Mouse (Mus musculus) heart, postnatal 0 days (tissue): ENCODE measurements around the gene Ndufa11. TPM values are rescaled to one million over a fixed set of nuclear protein-coding genes. Genes with fewer than 3 reads are reported as not detected.

ENCODE experiments used
- ATAC-seq: fragments of 200-750 bp; cut with Nextera tagmentation; 2 replicates; pipeline ENCODE4 v1.8.0; 2017; ENCODE audit warnings: low read depth, moderate number of reproducible peaks, moderate library complexity; ENCODE audit not compliant: insufficient read depth
- DNase-seq: peaks from one replicate; pipeline ENCODE4 v3.0.0-alpha.2; 2016; ENCODE audit warnings: low spot score
- H3K27ac ChIP-seq: fragments of 300-500 bp; sonication (generic); 2 replicates; pipeline ENCODE4 v1.5.1; 2014; ENCODE audit warnings: low read depth, mild to moderate bottlenecking
- H3K27me3 ChIP-seq: fragments of 300-500 bp; sonication (generic); 2 replicates; pipeline ENCODE4 v1.6.1; 2014; ENCODE audit warnings: low read length, mixed read lengths; ENCODE audit not compliant: control insufficient read depth, insufficient read depth
- H3K36me3 ChIP-seq: fragments of 300-500 bp; sonication (generic); replicated peaks from 2 replicates; pipeline ENCODE4 v1.6.1; 2014; ENCODE audit warnings: low read length, mixed read lengths; ENCODE audit not compliant: control insufficient read depth, insufficient read depth
- H3K4me1 ChIP-seq: fragments of 300-500 bp; sonication (generic); 2 replicates; pipeline ENCODE4 v1.6.1; 2014; ENCODE audit warnings: antibody characterized with exemption; ENCODE audit not compliant: control insufficient read depth, insufficient read depth
- H3K4me2 ChIP-seq: fragments of 300-500 bp; sonication (generic); 2 replicates; pipeline ENCODE4 v1.6.1; 2014; ENCODE audit warnings: low read depth, mild to moderate bottlenecking, low read length, moderate library complexity
- H3K4me3 ChIP-seq: fragments of 300-500 bp; sonication (generic); 2 replicates; pipeline ENCODE4 v1.5.1; 2014; ENCODE audit warnings: low read depth, low read length
- H3K9ac ChIP-seq: fragments of 300-500 bp; sonication (generic); replicated peaks from 2 replicates; pipeline ENCODE4 v1.6.1; 2014; ENCODE audit warnings: low read depth, low read length, mixed read lengths
- H3K9me3 ChIP-seq: fragments of 300-500 bp; sonication (generic); replicated peaks from 2 replicates; pipeline ENCODE4 v1.6.1; 2016; ENCODE audit warnings: low read length; ENCODE audit not compliant: control insufficient read depth
- CTCF ChIP-seq: IDR thresholded peaks from 2 replicates; pipeline ENCODE4 v1.5.1; 2016; ENCODE audit warnings: antibody characterized with exemption, control low read depth, low read depth
- EP300 ChIP-seq: IDR thresholded peaks from 2 replicates; pipeline ENCODE4 v1.6.1; 2016; ENCODE audit warnings: antibody characterized with exemption, low read depth
- WGBS: fragments of 180-500 bp; shearing (Covaris S2); extraction: QIAGEN DNeasy Blood & Tissue Kit; methylation state at CpG from one replicate; pipeline ENCODE4 v1.1.7; 2014; 5-methylcytosine and 5-hydroxymethylcytosine counted together
- polyA plus RNA-seq: library from polyadenylated mRNA; unstranded; fragments of >200 nt; fragmentation: Nextera tagmentation; extraction: Ambion mirVana; gene quantifications from 2 replicates; pipeline ENCODE4 v1.2.1, GENCODE M21; 2015
- total RNA-seq: library from RNA; depleted of rRNA; stranded (reverse); fragments of >200 nt; gene quantifications from 2 replicates; pipeline ENCODE4 v1.2.3, GENCODE M21; 2014; ENCODE audit warnings: low replicate concordance

Gene Ndufa11
- total and polyA plus RNA-seq, 2 experiments from 2014 or later = 892 to 1,914 TPM

- DNase-seq = peak; percentile 97
- WGBS = under 1% methylated on average over 54 of the region's 55 CpGs
- peaks cover 14% of the 10 kb centered on the region for H3K4me1 ChIP-seq
- ATAC-seq = peak; percentile 92
- no peaks in the 10 kb centered on the region for H3K27me3 ChIP-seq
- H3K4me2 ChIP-seq = peak overlapping the region; percentile 79
- H3K36me3 ChIP-seq = peaks cover 14% of the 10 kb centered on the region
- peak overlapping the region; percentile 54; the same call in 1 of the 2 replicates for H3K9ac ChIP-seq
- no peaks in the 10 kb centered on the region for H3K9me3 ChIP-seq
- H3K27ac ChIP-seq = peak overlapping the region; percentile 84
- H3K4me3 ChIP-seq = peak overlapping the region; percentile 77
- no peak for TF ChIP-seq CTCF
- no peak for TF ChIP-seq EP300
Observed at GRCm38 (mm10) chr17:56716655-56717362, 758 bp upstream of the Ndufa11 start.

DNA sequence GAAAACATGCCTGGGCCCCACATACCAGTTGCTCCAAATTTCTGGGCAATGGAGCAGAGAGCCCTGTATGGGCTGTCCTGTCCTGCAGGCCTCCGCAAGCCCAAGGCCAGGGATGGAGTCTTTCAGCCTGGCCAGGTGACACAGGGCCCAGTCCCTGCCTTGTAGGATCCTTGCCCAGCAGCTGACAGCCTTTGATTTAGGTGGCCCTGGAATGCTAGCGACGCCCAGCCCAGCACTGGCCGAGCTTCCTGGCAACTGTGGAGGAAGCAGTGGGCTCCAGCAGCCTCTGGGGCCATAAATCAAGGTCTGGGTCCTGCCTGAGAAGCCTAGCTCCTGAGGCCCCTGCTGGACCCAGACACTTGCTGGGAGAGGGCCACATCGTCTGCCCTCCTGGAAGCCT, 4.9 kb downstream of the Ndufa11 start:
- Histone ChIP-seq H3K27me3 (no peaks in the 10 kb centered on the region), H3K9me3 (no peaks in the 10 kb centered on the region), H3K4me1 (peaks cover 20% of the 10 kb centered on the region), H3K27ac (no peak overlapping the region), H3K4me2 (no peak overlapping the region), H3K9ac (no peak overlapping the region), H3K4me3 (no peak overlapping the region), H3K36me3 (peaks cover 29% of the 10 kb centered on the region)
- no peak for DNase-seq
- TF ChIP-seq EP300 (no peak), CTCF (no peak)
- ATAC-seq = no peak
- WGBS = 76% methylated on average over 5 of the region's 5 CpGs

DNA sequence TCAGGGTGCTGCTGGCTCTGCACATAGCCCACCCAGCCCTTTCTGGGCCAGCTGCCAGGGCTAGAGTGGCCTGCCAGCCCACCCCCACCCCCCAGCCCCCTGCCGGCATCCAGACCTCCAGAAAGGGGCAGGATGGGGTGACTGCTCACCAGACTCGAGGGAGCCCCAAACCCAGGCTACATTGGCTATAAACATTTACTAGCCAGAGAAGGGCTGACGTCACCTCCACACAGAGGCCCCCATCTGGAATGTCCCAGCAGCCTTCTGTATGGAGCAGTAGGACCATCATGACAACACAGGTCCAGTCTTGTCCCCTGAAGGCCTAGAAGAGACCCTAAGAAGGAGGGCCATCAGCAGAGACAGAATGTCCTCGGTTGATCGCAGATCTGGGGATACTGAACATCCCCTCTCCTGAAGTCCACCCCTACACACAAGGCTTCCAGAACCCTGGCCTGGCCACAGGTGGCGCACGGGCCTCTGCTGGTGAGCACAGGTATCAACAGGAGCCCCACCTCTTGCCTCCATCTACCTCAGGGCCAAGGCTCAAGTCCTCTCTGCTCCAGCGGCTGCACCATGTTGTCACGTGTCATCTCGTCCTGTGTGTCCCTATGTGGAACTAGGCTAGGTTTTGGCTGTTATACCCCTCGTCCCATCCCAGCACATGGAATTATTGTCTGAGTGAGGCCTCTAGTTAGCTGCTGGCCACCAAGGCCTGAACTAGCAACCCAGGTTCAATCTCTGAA, 6.0 kb downstream of the Ndufa11 start:
- H3K9ac ChIP-seq = no peak overlapping the region
- no peak overlapping the region for H3K4me3 ChIP-seq
- no peak for TF ChIP-seq EP300
- no peak overlapping the region for H3K27ac ChIP-seq
- ATAC-seq = no peak
- H3K36me3 ChIP-seq = peaks cover 29% of the 10 kb centered on the region
- H3K4me2 ChIP-seq = no peak overlapping the region
- no peak for DNase-seq
- H3K4me1 ChIP-seq = peaks cover 25% of the 10 kb centered on the region
- H3K9me3 ChIP-seq = no peaks in the 10 kb centered on the region
- no peaks in the 10 kb centered on the region for H3K27me3 ChIP-seq
- 71% methylated on average over 11 of the region's 11 CpGs for WGBS

DNA sequence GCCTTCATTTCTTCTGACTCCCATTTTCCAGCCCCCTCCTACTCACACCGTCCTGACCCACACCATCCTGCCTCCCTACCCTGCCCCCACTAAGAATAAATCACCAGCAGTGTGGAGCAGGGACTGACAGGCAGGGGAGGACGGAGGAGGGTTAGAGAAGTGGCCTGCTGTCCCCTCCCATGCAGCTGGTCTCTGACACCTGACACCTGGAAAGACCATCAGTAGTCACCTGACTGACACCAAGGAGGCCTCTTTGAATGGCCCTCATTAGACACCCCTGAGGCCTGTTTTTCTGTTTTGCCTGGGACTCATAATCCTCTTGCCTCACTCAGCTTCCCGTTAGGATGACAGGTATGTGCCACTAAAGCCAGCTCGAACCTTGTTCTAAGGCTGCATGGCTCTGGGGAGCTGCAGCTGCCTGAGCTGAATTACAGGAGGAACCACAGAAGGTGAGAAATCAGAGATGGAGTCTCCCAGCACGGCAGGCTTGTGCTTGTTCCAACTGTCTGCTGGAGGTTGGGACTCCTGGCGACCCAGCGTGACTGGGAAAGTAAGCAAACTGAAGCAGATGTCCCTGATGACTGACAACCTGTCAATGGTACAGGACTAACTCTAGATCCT, 9.6 kb downstream of the Ndufa11 start:
- Histone ChIP-seq H3K9ac (no peak overlapping the region), H3K4me2 (no peak overlapping the region), H3K9me3 (no peaks in the 10 kb centered on the region), H3K4me3 (no peak overlapping the region), H3K27ac (peak overlapping the region; percentile 49; the same call in 1 of the 2 replicates), H3K36me3 (peaks cover 19% of the 10 kb centered on the region), H3K4me1 (peaks cover 18% of the 10 kb centered on the region), H3K27me3 (no peaks in the 10 kb centered on the region)
- 21% methylated on average over 7 of the region's 7 CpGs for WGBS
- ATAC-seq (no peak), DNase-seq (no peak)
- TF ChIP-seq CTCF (no peak), EP300 (no peak)

DNA sequence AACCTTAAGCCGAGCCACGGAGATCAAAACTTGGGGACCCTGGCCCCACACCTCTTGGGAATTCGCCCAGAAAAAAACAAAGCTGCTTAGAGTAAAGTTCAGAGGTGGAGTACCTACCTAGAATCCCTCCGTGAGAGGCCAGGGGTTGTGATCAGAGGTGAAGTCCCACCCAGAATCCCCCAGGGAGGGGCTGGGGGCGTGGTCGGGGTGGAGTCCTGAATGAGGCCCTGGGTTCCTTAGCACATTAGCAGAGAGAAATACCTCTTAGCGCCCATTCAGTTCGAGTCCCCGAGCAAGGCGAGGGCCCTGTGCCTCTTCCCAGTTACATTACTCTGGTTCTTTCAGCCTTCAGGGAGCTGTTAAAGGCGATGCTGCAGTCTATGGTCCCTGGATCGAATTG, 10.1 kb downstream of the Ndufa11 start:
- ATAC-seq (0 out of 2 replicates have a peak, but pooled peaks have one; percentile 24), DNase-seq (no peak)
- TF ChIP-seq EP300 (no peak), CTCF (no peak)
- Histone ChIP-seq H3K4me2 (0 out of 2 replicates have a peak overlapping the region, but pooled peaks have one; percentile 22), H3K27ac (peak overlapping the region; percentile 49), H3K9ac (no peak overlapping the region), H3K27me3 (no peaks in the 10 kb centered on the region), H3K4me3 (no peak overlapping the region), H3K4me1 (peaks cover 18% of the 10 kb centered on the region), H3K9me3 (no peaks in the 10 kb centered on the region), H3K36me3 (peaks cover 14% of the 10 kb centered on the region)
- 9% methylated on average over 12 of the region's 12 CpGs for WGBS
